Mouse (Mus musculus) ES-E14 (cell line): Measurements from ENCODE around the gene 2410131K14Rik.

Experiments
- CHD2 ChIP-seq: IDR thresholded peaks from 2 replicates; pipeline ENCODE4 v1.6.1; 2014; ENCODE audit warnings: mild to moderate bottlenecking, low read depth, low read length, inconsistent platforms
- HCFC1 ChIP-seq: IDR thresholded peaks from 2 replicates; pipeline ENCODE4 v1.6.1; 2012; ENCODE audit warnings: low read length, inconsistent platforms, borderline replicate concordance; ENCODE audit not compliant: insufficient read depth
- ZC3H11A ChIP-seq: IDR thresholded peaks from 2 replicates; pipeline ENCODE4 v1.6.1; 2012; ENCODE audit warnings: low read depth, mild to moderate bottlenecking, inconsistent platforms, low read length, borderline replicate concordance
- ZNF384 ChIP-seq: IDR thresholded peaks from 2 replicates; pipeline ENCODE4 v1.6.1; 2012; ENCODE audit warnings: low read depth, low read length, inconsistent platforms

DNA sequence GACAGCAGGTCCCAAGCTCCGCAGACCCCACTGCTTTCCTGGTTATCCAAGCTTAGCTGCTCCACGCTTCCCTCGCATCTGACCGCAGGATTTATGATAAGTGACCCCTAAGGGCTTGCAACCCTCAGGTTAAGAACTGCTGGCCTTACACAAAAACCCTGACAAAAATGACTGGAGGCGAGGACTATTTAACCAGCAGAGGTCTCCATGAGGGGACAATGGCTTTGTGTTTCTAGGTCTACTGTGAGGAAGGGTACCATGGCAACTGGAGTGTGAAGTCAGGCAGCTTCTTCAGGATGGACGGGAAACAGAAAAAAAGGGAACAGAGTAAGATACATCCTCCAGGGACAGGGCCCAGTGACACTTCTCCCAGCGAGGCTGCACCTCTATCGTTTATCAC, 39.2 kb upstream of the 2410131K14Rik start:
- TF ChIP-seq ZNF384 (no peak), ZC3H11A (no peak), CHD2 (no peak), HCFC1 (no peak)
